Mouse (Mus musculus) adrenal gland, postnatal 25 days (tissue): ENCODE results near the gene Fgd6. TPM values are rescaled to one million over a fixed set of nuclear protein-coding genes. Genes with fewer than 3 reads are reported as not detected.

Experiments
- DNase-seq: peaks from one replicate; pipeline ENCODE4 v3.0.0; 2021; ENCODE audit warnings: mixed read lengths
- long read RNA-seq: library from polyadenylated mRNA; stranded (forward); transcript quantifications from one replicate; pipeline ENCODE4 v2.0.0, GENCODE M21; 2021
- total RNA-seq: library from RNA; stranded (reverse); gene quantifications from 2 replicates; pipeline ENCODE4 v1.2.3, GENCODE M21; 2021

The Fgd6 gene
- total RNA-seq: 6.3 and 8.4 TPM in 2 replicates
- long read RNA-seq, partial matches to known transcripts: 3 of 5 reads
- long read RNA-seq, other reads (novel, unspliced or antisense): 2 of 5 reads

DNA sequence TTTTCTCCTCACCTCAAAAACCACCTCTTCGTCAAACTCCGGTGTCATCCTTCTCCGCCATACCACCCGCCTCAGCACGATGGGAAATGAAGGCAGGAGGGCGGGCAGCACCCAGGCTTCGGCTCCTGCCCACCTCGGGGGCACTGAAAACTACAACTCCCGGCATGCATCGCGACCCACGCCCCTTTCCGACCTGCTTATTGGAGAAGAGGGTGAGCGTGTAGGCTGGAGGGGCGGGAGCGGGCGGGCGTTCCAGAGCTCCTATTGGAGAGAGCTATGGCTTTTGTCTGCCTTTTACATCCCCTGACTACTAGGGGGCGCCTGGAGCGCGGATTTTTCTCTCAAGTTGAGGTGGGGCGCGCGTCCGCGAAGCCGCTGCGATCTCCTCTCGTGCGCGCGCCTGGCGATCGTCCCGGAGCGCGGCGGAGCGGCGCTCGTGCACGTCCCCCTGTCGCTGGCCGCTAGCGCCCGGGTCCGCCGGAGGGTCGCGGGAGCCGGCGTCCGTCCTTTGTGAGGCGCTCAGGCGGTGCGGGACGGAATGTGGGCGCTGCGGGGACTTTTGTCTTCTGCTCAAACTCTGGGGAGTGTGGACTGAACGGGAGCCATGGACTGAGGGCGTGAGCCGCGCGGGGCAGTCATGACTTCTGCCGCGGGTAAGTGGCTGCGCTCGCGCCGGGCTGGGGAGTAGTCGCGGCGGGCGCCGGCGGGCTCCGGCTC, at the start of gene Fgd6, which contains the start of gene Vezt:
Gene Fgd6, plus strand, starts transcription at position 344 of the 717 bp plus-strand sequence.
Gene Vezt, minus strand, starts transcription at position 160 of the 717 bp plus-strand sequence.
- peak; percentile 98 for DNase-seq

- DNase-seq: no peak
Measured at GRCm38 (mm10) chr10:93994136-93994535, 41.7 kb upstream of the Fgd6 start.

GRCm38 (mm10) chr10:93995100-93995499, 40.7 kb upstream of the Fgd6 start:
- no peak for DNase-seq

DNA sequence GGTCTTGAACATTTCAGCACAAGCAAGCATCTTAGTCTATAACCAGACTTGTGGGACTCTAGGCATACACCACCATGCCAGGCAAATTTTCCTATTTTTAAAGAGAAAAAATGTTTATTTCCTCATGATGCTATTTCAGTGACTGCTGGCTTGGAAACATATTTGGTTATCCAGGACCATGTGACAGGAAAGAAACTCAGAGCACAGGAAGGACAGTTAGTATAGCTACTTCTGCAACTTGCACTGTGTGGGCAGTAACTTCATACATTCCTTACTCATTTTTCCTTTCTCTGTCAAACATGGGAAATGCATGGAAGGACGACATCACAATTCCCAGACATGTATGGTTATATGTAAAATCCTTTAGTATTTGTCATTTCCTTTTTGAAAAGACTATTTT, 36.4 kb upstream of the Fgd6 start:
- no peak for DNase-seq

DNA sequence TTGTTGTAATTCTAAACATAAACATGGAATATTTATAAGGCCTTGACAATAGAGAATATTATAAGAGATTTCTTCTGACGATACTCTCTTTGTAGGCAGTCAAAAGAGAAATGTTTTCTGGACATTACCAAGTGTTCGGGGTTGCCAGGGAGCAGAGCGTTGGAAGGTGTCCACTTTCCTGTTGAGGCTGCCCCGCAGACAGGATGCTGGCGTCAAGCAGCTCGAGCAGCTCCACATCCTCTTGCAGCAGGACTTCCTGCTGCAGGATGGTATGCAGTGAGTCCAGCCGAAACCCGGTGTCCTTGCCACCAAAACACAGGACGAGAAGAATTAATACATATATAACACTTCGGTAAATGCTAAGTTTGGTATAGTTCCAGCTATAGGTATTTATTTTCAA, 35.6 kb upstream of the Fgd6 start:
- DNase-seq: peak; percentile 13

- no peak for DNase-seq
Measured at GRCm38 (mm10) chr10:94008356-94008755, 27.4 kb upstream of the Fgd6 start.

GRCm38 (mm10) chr10:94009991-94010679, 25.7 kb upstream of the Fgd6 start:
- no peak for DNase-seq

DNA sequence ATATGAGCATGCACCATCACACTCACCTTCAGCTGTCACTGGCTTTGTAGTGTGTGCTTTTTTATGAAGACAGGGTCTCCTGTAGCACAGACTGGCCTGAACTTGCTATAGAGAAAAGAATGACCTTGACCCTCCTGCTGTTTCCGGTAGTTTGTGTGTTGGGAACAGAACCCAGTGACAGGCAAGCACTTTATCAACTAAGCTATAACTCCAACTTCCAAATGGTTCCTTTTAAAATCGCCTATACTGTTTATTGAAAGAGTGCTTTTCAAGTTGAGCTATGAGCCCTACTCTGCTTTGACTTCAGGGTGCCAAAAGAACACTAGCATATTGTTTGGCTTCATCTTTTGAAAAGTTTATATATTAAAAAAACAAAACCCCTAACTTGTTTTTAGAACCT, 24.8 kb upstream of the Fgd6 start:
- no peak for DNase-seq

GRCm38 (mm10) chr10:94013196-94013595, 22.6 kb upstream of the Fgd6 start:
- peak; percentile 58 for DNase-seq

DNA sequence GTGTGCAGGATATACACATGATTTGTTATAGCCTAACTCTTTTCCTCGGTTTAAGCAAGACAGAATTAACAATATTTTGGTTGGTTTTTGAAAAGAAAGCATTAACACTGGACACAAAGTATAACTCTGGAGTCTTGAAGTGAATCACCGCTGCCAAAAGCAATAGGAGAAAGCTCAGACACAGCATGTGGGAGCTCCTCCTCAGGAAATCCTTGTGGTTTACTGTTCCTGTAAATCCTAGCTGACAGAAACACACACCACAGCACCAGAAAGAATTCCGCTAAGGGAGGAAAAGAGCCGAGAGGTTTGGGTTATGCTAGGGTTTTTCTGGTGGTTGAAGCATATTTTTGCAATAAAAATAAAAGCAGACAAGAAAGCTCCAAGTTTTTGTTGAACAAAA, 21.6 kb upstream of the Fgd6 start:
- no peak for DNase-seq

DNA sequence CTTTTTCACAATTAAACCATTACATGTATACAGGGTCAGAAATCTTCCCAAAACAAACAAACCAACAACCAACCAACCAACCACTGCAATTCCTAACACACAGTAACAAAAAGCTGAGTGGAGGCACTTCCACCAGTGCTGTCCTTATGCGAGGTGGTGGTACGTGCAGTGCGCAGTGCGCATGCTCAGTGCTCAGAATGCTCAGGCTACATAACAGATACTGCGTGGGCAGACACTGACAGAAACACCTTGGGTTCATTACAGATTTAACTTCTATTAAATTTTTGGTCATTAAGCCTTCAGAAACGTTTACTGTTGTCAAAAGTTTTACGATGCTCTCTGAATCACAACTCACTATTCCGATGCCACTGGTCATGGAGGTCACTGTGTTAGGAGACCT, 18.3 kb upstream of the Fgd6 start:
- no peak for DNase-seq

DNA sequence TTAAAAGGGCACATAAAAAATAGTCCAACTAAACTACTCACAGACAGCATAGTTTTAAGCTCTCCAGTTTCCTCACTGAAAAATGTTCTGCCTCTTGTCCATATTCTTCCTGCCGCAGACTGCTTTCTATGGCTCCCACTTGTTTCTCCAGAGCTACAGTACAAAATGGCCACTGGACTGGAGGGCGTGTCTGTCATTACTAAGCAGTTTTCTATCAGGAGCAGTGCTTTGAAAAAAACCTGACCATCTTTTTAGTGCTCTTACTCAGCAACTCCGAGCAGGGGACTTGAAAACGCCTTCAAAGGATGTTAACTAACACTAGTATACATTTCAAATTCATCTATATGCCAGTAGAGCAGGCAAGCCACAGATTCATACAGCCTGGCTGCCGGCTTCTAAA, 15.2 kb upstream of the Fgd6 start:
- no peak for DNase-seq

- no peak for DNase-seq
Measured at GRCm38 (mm10) chr10:94021059-94021458, 14.7 kb upstream of the Fgd6 start.

DNA sequence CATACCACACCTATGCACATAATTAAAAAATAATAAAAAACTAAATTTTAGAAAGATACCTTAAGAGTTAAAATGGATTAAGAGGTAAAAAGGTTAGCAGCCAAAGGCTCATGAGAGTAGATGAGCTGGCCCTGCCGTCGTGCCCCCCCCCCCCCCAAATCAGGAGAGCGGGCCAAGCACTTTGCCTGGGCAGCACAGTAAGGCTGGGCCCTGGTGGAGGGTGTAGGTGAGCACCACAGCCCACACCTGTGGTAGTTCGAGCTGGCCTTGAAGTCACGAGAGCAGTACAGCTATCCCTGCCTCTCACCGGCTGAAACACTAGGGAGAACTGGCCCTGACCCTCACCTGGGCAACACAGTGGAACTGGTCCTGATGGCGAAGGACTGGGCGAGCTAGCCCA, 10.7 kb upstream of the Fgd6 start:
- no peak for DNase-seq

DNA sequence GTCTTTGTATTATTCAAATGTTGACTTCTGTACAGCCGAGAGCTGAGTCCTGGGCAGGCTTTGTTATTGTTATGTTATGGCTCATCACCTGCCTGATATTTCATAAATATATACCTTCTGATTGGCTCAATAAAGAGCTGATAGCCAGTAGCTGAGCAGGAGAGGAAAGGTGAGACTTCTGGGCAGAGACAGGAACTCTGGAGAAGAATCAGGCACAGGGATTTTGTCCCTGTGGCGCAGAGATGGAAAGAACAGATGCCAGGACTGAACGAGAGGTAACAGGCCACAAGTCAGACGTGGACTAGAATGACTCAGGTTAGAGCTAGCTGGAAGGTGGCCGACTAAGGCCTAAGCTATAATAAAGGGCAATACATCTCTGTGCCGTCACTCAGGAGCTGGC, 7.3 kb upstream of the Fgd6 start:
- DNase-seq: no peak

DNA sequence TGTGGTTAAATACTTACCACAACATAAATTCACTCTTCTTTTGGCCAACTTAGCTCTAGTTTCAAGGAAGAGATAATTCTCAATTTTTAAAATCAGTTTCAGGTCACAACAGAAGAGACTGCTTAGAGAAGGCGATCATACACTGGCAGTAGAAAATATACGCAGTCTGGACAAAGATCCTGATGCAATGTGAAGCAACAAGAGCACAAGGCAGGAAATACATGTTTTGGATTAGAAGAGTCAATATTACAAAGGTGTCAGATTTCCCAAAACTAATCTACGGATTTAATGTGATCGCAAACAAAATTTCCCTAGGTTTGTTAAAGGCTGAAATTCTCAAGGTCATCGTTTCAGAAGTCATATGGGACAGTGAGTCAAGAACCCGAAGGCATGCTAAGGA, 4.6 kb upstream of the Fgd6 start:
- no peak for DNase-seq

DNA sequence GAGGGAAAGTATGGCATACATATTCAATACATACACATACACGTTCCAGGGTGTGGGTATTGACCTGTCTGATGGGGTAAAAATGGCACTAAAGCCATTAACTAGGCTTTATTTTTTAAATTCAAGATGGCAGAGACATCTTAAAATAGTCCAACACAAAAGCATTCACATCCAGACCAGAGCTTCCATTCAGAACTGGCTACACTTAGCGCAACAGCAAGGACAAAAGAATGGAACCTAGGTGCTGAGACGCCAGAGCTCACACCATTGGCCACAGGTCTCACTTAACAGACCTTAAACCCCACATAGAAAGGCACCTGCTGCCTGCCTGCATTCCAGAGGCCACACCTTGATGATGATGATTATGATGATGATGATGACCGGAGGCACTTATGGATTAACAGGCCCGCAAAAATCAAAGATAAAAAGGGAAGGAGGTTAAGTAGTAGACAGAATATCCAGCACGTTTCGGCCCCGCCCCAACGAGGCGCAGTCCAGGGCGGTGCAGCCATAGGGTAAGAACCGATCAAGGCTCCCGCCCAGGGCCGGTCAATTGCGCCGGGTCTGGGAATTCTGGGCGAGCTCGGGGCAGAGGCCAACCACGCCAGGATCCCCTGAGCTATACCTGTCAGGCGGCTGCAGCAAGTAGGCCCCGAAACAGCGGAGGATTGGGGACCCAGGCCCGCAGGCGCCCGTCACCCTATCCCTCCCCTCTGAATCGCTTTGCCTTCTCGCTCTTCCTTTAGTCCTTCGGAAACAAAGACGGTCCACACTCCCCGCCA, 734 bp upstream of the Fgd6 start:
- DNase-seq: peak; percentile 70

DNA sequence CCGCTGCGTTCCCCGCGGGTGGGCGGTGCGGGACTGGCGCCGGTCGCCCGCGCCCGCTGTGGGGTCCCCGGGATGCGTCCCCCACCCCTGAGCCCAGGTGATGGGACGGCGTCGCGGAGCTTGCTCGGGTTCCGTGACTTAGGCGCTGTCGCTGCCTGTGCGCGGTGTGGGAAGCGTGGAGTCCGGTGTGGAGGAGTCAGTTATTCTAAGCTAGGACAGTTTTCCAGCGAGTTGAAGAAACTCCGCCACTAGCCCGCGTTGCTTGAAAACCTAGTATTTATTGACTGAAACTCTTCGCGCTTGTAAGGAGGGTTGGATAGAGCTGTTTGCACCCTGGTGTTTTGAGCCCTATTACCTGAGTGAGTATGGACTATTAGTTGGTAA, 566 bp downstream of the Fgd6 start:
- no peak for DNase-seq

DNA sequence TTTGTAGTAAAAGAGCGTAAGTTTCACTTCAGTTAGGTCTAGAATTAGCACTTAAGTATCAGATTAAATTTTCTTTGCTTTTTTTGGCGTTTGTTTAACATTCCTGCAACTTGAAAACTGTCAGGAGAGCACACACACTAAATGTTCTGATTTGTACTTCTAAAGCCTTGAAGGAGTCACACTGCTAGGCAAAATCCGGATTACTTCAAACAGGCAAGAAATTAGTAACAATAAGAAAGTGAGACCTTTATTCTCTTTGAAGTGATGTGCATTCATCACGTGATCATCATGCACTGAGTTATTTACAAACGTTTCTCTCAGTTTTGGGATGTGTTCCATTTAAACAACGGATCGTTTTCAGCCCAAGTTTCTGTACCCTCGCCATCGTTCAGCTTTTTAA, 1.4 kb downstream of the Fgd6 start:
- no peak for DNase-seq

- DNase-seq: no peak
Measured at GRCm38 (mm10) chr10:94037596-94037995, 1.8 kb downstream of the Fgd6 start.

GRCm38 (mm10) chr10:94038366-94039260, 2.8 kb downstream of the Fgd6 start:
- no peak for DNase-seq

DNA sequence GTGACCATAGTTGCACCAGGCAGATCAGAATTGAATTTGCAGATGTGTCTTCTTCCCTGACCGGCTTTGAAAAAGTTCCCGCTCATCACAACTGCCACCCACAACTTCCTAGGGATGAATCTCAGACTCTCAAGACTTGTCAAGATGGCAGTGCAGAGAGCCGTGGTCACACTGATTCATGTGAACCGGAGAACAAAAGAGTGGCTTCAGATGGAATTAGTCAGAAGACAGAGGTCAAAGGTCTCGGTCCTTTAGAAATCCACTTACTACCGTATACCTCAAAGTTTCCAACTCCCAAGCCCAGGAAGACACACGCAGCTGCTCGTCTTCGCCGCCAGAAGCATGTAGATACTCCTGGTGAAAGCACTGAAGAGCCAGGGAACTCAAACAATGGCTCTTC, 8.1 kb downstream of the Fgd6 start:
- DNase-seq: no peak
